Mouse (Mus musculus) erythroblast, embryonic 14.5 days (primary cell): ENCODE measurements around the gene Cbx4. TPM values are rescaled to one million over a fixed set of nuclear protein-coding genes. Genes with fewer than 3 reads are reported as not detected.
A peak's percentile ranks its signal among the peaks of the same experiment; 100 is the strongest.

Experiments
- H3K27me3 ChIP-seq: 2 replicates; pipeline ENCODE4 v1.6.1; 2012; ENCODE audit warnings: inconsistent platforms; ENCODE audit not compliant: control insufficient read depth
- H3K36me3 ChIP-seq: 2 replicates; pipeline ENCODE4 v1.6.1; 2012; ENCODE audit warnings: mild to moderate bottlenecking, inconsistent platforms; ENCODE audit not compliant: control insufficient read depth
- H3K4me1 ChIP-seq: 2 replicates; pipeline ENCODE4 v1.6.1; 2012; ENCODE audit warnings: inconsistent platforms; ENCODE audit not compliant: control insufficient read depth
- H3K4me3 ChIP-seq: replicated peaks from 2 replicates; pipeline ENCODE3; 2012; ENCODE audit warnings: moderate library complexity, mild to moderate bottlenecking, inconsistent platforms
- H3K9me3 ChIP-seq: 2 replicates; pipeline ENCODE4 v1.6.1; 2012; ENCODE audit warnings: low read length, inconsistent platforms, mixed read lengths; ENCODE audit not compliant: control insufficient read depth
- GATA1 ChIP-seq: IDR thresholded peaks from 2 replicates; pipeline ENCODE4 v1.6.1; 2012; ENCODE audit warnings: low read length, inconsistent platforms, mixed read lengths
- TAL1 ChIP-seq: IDR thresholded peaks from 3 replicates; pipeline ENCODE4 v1.6.1; 2012; ENCODE audit warnings: low read length, inconsistent platforms, mixed read lengths
- polyA plus RNA-seq: library from polyadenylated mRNA; stranded (reverse); fragments of >175 nt; gene quantifications from 2 replicates; pipeline ENCODE4 v1.2.3, GENCODE M21; 2012

The Cbx4 gene
- polyA plus RNA-seq, 1 experiment, result 0.35 TPM

DNA sequence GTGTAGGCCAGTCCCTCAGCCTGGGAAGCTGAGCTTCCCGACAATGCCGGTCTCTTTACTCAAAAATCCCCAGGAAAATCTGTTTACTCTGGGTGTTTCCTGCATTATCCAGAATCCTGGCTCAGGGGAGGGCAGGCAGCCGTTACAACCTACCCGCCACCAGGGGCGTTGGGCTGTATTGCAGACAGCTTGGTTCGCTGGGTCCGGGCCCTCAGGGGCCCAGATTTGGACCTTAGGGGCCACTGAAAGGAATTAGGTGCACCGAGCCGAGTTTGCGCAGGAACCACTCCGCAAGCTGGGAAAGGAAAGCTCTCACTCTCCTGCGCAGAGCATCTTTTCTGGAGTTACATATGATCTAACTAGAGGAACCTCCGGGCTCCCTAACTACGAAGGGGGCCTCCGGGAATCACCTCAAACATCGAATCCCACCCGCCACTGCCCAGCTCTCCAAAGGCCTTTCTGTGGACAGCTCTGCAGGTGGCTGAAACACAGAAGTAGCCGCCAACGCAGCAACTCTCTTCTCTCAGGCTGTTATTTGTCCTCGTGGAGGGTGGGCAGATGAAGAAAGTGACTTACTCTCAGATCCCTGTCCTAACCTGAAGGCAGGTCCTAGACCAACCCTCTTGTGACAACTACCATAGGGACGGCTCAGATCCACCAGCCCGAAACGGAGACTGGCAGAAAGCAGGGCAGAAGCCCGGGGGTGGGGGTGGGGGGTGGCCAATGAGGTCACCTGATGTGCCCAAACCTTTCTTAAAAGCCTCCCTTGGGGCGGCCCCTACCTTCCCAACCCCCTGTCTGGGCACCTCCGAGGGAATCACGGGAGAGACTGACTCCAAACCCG lies 2.6 kb upstream of the Cbx4 start:
- no peaks in the 10 kb centered on the region for H3K36me3 ChIP-seq
- no peaks in the 10 kb centered on the region; the same call in 1 of the 2 replicates for H3K9me3 ChIP-seq
- peaks cover 91% of the 10 kb centered on the region for H3K27me3 ChIP-seq
- H3K4me1 ChIP-seq, result peaks cover 26% of the 10 kb centered on the region
- TF ChIP-seq TAL1 (no peak), GATA1 (no peak)
- H3K4me3 ChIP-seq, result no peak overlapping the region

DNA sequence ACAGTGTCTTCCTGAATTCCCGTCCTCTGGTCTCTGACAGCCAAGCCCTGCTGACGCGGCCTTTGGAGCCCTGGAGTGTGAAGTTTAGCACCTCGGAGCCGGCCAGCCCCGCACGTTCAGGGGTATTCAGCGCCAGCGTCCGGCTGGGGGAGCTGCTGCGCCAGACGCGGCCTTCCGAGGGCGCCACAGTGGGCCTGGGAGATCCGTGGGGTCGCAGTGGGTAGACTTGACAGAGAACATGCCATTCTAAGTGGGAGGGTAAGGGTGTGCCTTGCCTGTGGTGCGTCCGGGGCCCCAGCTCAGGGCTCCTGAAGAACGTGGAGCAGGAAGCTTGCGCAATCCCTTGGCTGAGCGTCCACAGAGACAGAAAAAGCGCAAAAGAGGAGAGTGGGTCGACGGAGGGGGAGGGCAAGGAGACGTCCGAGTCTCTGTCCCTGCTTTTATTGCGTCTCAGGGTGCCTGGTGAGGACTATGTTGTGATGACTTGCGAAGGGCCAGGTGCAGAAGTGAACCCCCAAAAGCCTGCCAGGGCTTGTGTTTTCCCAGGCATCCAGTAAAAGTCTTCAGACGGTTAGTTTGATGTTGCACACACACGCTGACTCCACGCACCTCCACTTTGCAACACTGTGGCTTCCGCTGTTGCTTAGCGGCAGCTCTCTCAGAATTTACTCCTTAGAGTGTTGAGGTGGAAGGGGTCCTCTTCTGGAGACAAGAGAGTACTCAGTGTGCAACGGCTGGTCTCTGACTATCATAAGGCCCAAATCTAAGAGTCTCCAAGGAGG lies 1.5 kb upstream of the Cbx4 start:
- Histone ChIP-seq H3K4me3 (no peak overlapping the region), H3K27me3 (peaks cover 100% of the 10 kb centered on the region), H3K4me1 (peaks cover 32% of the 10 kb centered on the region), H3K9me3 (no peaks in the 10 kb centered on the region; the same call in 1 of the 2 replicates), H3K36me3 (no peaks in the 10 kb centered on the region)
- TF ChIP-seq TAL1 (no peak), GATA1 (no peak)

DNA sequence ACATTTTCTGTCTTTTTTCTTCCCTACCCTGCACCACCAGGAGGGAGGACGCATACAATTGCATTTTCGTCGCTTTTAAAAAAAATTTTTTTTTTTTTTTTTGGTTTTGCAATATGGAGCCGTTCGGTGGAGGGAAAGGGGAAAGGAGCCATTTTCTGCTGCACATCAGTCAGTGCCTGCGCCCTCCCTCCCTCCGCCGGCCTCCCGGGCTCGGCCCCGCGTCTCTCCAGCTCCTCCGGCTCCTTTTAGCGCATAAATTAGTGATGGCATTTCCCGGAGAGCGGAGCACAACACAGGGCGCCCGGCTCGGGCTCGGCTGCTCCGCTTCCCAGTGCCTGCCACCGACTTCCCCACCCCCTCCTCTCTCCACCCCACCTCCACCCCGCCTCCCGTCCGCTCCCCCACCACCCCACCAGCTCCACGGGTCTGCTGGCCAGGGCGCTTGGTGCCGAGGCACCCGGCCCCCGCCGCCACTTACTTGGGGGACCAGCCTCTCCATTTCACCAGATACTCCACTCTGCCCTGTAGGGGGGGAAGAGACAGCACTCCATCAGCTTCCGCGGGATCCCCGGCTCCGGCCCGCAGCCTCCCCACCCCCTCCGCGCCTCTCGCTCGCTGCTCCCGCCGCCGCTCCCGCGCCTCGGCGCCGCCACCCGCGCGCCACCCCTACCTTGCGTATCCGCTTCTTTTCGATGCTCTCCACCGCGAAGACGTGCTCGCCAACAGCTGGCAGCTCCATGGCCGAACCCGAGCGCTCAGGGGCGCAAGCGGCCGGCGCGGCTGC lies 550 bp downstream of the Cbx4 start:
- TF ChIP-seq GATA1 (no peak), TAL1 (no peak)
- Histone ChIP-seq H3K4me3 (peak overlapping the region; percentile 67), H3K27me3 (peaks cover 84% of the 10 kb centered on the region), H3K36me3 (peaks cover 17% of the 10 kb centered on the region), H3K9me3 (no peaks in the 10 kb centered on the region; the same call in 1 of the 2 replicates), H3K4me1 (peaks cover 34% of the 10 kb centered on the region)

GRCm38 (mm10) chr11:119084446-119085278 lies 1.4 kb downstream of the Cbx4 start:
- Histone ChIP-seq H3K4me3 (peak overlapping the region; percentile 67), H3K27me3 (peaks cover 76% of the 10 kb centered on the region), H3K9me3 (no peaks in the 10 kb centered on the region; the same call in 1 of the 2 replicates), H3K36me3 (peaks cover 18% of the 10 kb centered on the region), H3K4me1 (peaks cover 34% of the 10 kb centered on the region)
- TF ChIP-seq TAL1 (no peak), GATA1 (no peak)

GRCm38 (mm10) chr11:119083724-119084445 lies 2.1 kb downstream of the Cbx4 start:
- no peaks in the 10 kb centered on the region; the same call in 1 of the 2 replicates for H3K9me3 ChIP-seq
- H3K36me3 ChIP-seq, result peaks cover 18% of the 10 kb centered on the region
- TF ChIP-seq TAL1, result no peak
- no peak for TF ChIP-seq GATA1
- peak overlapping the region; percentile 67 for H3K4me3 ChIP-seq
- peaks cover 68% of the 10 kb centered on the region for H3K27me3 ChIP-seq
- H3K4me1 ChIP-seq, result peaks cover 34% of the 10 kb centered on the region

DNA sequence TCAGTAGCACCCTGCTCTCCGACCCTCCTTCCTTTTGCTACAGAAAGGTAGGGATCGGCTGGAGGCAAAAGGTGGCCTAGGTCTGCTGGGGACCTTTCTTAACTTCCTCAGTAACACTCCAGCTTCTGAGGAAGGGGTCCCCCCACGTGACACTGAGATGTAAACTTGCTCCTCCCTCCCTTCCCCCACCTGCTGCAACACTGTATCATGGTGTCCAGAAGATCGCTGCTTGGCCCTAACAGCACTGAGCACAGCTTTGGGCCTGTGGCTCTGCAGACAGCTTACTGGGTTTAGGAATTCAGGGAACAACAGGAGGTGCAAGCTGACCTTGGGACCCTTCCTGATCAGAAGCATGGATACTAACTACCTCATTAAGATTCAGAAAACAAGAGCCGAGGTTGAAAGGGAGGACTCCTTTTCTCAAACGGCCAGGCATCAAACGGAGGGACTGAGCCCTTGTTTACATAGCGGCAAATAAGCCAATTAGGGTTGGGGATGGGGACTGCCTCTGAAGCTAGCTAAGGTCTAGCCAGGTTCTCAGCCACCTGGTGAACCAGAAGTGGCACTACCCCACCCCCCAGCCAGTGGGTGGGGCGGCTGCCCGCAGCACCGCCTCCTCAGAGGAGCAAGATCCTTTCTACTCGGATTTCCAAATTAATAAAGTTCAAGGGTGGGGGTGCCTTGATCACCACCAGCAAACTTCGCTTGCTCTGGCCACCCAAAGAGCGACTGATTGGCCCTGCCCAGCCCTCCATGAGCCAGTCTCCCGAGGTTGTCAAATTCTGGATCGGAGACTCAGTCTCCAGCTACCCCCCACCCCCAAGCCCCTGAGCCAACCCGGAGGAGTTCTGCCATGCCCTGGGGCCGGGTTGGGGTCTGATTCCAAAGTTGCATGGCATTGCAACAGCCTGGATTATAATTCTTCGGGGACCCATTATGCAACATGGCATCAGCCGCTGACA lies 3.1 kb downstream of the Cbx4 start:
- H3K27me3 ChIP-seq, result peaks cover 59% of the 10 kb centered on the region
- no peaks in the 10 kb centered on the region; the same call in 1 of the 2 replicates for H3K9me3 ChIP-seq
- peaks cover 34% of the 10 kb centered on the region for H3K4me1 ChIP-seq
- no peak for TF ChIP-seq GATA1
- TF ChIP-seq TAL1, result no peak
- peaks cover 18% of the 10 kb centered on the region for H3K36me3 ChIP-seq
- H3K4me3 ChIP-seq, result no peak overlapping the region
